Mouse (Mus musculus) regulatory T cell (primary cell): ENCODE results near the gene Hps5.
"Not testable (repeated sequence)": the region's sequence is repeated elsewhere in the genome, so short reads cannot be mapped to it uniquely, and the experiment has no call there.

Experiments
- in situ Hi-C: fragments of 300-600 bp; cut with MboI, MseI; formaldehyde crosslinking; loops from one replicate; pipeline ENCODE4 v1.15.1; 2025; ENCODE audit warnings: high pct_unique_total_duplicates

The Hps5 gene

DNA sequence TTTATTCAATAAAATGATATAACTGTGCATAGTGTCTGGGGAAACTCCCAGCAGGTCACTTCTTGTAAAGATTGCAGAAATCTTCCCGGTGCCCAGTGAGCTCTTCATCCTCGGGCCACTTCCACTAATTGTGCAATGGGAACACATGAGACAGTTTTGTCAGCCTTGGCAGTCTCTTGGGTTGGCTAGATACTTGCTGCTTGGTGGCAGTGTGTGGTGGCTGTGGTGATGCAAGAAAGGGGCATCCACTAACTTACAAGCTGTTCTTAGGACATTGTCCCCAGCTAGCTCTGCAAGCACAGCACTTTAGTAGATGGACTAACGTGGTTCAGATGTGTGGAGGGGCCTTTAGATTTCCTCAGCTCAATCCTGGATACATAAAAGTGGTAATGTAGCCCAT, 50.0 kb downstream of the Hps5 start:
- in situ Hi-C loops = no loop called here

DNA sequence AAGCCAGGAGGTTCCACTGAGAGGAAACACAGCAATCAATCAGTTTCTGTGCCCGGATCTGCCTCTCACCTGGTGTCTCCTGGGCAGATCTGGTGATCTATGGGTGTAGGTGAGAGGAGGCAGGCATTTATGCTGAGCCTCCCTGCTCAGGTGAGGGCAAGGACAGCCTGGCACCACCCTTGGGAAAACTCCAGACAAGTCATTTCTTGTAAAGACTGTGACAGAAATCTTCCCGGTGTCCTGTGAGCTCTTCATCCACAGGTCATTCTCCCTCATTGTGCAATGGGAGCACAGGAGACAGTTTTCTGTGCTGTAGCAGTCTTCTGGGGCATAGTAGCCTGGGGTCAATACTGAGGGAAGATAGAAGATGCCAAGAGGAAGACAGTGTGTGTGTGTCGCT, 53.0 kb downstream of the Hps5 start, which contains the start of gene Saa1:
TSS of gene Saa1 (minus strand) at position 101 of the 400 bp plus-strand sequence.
- in situ Hi-C loops = not testable (repeated sequence)

DNA sequence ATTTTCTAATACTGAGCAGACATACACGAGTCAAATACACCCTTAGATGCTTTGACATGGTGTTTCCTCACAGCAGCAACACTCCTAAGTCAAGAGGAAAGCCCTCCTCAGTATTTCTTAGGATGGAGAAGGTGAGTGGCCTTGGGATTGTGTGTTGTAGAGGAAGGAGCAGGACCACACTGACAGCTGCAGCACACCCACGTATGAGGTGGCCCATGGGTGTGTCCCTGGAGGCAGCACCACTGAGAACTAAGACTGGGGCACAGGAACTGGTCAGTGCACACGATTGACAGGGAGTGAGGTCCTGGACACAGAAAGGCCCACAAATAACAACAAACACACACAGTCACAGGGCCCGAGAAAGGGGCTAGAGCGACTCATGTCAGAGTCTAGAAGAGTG, 55.8 kb downstream of the Hps5 start:
- in situ Hi-C loops = not testable (repeated sequence)

DNA sequence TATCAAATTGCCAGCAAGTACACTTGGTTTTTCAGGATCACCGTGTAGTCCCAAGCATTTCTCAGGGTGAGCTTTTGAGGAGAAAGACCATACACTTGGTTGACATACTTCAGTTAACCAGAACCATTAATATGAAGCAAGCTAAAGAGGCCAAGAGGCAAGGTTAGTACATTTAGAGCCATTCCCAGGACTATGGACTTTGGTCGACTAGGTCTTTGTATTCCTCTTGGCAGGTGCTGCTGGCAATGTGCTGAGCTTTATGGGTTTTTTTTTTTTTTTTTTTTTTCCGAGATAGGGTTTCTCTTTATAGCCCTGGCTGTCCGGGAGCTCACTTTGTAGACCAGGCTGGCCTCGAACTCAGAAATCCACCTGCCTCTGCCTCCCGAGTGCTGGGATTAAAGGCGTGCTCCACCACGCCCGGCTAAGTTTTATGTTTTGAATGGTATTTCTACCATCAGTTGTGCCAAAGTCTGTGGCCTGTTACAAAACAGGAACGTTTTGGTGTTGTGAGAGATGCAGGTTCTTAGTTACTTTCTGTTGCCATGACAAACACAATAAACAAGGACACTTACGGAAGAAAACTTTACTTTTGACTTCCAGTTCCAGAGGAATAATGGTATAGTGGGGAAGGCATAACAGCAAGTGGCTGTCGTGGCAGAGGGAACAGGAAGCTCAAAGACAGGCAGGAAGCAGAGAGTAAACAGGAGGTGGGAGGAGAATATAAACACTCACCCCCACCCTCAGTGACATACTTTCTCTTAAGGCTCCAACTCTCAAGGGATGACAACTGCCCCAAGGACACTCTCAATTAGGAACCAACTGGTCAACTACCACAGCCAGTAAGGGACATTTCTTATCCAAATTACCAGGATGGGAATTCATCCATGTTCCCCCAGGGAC, 57.1 kb downstream of the Hps5 start:
- in situ Hi-C loops = no loop called here

DNA sequence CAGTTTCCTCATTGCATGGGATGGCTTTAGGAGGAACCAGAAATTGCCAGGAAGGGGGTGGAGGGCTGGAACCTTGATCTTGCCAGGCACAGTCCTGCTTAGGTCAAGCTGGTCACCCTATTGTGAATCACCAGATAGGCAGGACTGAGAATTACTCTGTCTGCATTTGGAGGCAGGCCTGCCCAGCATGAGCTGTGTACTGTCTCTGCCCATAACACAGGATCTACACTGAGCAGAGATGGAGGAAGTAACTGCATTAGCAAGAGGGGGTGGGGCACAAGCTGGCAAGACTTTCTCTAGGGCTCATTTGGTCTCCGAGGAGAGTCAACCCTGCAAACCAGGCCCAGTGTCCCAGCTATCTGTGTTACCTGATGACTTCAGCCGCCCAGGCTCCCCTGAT, 60.9 kb downstream of the Hps5 start:
- in situ Hi-C loops = no loop called here

DNA sequence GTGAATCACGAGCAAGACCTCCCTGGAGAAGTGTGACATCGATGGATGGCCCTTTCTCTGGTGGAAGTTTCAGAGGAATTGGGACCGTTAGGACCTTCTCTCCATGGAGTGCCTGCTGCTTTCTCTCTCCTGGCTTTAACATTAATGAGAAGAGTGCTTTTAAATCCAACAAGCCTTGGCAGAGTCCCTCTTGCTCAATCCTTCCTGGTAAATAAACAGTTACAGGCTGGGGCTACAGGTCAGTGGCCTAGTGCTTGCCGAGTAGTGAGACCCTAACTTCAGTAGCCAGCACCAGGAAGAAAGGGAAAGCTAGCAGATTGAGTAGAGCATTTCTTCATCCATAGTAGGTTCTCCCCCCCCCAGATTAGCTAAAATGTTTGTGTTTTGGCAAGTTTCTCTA, 63.4 kb downstream of the Hps5 start, which contains the start of gene Saa4:
TSS of gene Saa4 (minus strand) at position 146 of the 400 bp plus-strand sequence.
- in situ Hi-C loops = no loop called here

DNA sequence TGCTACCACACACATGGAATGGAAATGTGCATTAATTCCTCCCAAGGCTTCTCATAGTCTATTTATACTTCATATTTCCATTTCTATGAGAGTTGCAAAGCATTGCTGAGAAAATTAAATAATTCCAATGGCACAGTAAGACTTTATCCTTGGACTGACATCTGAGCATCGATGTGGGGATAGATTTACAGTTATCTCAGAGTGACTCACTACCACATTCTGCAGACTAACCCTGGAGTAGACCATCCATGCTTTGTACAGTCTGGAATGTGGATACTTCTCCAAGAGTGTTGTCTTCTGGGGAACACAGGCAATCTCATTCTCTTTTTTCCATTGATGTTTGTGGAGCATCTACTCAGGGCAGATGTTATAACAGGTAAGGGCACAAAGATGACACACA, 68.3 kb downstream of the Hps5 start:
- in situ Hi-C loops = no loop called here

DNA sequence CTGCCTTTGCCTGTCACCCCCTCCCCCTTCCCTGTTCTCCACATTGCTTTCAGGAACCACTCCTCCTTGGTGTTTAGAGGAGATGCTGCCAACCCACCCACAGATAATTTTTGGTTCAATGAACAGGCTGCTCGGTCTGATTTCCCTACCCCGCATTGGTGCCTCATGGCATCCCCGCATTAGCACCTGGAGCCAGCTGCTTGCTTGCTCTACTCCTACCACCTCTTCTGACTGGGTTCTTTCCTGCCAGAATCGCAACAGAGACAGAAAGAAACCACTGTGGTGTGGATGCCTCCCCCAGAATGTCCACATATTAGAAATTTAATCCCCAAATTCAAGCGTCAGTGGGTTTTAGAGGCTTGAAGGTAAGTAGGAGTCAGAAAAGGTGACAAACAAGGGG, 71.5 kb downstream of the Hps5 start:
- in situ Hi-C loops = no loop called here

DNA sequence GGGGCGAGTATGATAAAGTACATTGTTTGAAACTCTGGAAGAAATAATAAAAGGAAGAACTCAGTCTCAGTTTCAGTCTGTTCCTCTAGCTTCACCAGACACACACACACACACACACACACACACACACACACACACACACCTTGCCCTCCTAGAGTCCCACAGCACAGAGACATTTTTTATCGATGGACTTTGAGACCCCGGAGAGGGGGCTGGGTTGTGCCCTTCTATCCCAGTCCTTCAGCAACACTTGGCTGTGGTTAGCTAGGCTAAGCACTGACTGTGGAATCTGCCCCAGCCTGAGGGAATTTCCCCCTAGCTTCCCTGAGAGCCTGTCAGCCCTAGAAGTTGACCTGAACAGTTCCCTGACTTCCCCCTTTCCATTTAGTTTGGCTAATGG, 72.0 kb downstream of the Hps5 start:
- in situ Hi-C loops = no loop called here

DNA sequence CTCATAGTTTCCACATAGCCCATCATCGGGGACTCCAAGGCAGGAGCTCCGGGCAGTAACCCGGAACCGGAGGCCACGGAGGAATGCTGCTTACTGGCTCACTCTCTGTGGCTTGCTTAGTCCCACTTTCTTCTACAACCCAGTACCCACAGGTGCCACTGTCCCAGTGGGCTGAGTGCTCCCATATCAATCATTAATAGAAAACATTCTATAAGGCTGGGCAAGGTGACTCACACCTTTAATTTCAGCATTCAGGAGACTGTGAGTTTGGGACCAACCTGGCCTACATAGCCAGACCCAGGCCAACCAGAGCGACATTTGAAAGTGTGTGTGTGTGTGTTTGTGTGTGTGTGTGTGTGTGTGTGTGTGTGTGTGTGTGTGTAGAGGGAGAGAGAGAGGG, 72.5 kb downstream of the Hps5 start:
- in situ Hi-C loops = no loop called here

DNA sequence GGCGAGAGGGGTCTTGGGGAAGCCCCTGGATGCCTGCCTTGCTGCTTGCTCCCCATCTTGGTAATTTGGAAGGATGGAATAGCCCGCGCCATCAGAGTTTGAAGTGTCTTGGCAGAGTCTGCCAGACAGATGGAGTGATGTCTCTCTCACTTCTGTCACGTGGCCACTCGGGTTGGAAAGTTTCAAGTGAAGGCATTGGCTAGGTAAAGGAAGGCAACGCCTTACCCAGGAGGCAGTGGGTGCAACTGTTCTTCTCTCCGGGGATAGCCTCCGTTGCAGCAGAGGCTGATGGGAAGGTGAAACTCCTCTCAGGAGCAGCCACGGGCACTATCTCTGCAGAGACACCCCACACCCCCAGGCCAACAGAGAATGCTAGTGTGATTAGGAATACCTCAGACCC, 75.4 kb downstream of the Hps5 start:
- in situ Hi-C loops = no loop called here

DNA sequence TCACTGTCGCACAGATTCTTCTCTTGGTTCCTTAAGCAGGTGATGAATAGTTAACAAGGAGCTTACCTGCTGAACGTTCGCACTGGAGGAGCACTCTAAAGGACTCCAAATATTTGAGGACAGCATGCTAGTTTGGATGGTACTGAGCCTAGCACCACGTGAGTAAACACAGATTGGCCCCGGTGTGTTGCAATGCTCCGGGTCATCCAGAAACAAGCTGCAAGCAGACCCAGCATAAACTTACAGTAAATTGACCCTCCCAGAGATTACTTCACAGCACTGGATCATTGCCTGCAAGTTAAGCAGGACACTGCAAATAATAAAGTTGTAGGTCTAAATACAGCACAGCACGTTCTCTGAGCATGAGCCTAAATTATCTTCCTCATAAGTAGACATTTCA, 76.3 kb downstream of the Hps5 start:
- in situ Hi-C loops = no loop called here

DNA sequence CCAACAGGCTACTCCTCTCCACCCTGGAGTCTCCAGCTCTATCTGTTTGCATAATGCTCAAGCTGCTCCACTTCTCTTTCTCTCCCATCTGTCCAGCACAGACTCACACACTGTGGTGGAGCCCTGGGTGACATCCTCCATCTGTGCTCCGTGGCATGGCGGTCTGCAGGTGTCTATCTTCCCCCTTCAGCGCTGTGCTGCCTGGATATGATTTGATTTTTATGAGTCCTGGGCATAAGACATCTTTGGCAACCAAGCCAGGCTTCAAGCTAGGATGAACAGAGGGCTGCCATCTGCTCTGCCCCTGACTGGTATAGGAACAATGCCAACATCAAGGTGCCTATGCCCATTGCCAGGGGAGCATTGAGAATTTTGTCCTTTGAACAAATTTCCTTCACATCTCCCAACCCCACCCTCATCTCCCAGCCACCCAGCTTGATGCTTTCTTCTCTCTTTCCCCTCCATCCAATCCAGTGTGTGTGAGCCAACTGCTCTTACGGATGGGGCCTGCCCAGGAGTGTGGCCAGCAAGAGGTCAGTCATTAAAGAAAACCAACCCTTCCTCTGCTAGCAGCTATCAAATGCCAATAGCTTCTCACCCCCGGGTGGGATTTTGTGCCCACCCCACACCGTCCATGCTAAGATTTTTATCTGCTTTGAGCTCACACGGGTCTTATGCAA, 77.1 kb downstream of the Hps5 start:
- in situ Hi-C loops = no loop called here

DNA sequence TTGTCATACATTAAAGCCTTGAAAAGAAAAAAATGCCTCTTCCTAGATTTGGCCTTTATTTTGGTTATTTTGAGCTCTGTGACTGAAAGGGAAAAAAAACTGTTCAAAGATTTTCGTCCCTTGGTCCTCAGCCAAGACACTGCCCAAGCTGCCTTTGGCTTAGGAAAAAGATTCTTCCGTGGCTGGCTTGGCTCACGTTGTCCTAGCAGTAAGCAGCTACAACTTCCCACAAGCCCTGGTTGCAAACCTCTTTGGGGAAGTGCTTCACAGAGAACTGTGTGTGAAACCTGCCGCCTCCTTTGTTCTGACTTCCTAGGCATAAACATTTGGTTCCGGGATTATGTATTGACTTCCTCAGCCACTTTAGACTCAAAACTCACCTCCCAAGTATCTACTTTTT, 79.0 kb downstream of the Hps5 start:
- in situ Hi-C loops = no loop called here

DNA sequence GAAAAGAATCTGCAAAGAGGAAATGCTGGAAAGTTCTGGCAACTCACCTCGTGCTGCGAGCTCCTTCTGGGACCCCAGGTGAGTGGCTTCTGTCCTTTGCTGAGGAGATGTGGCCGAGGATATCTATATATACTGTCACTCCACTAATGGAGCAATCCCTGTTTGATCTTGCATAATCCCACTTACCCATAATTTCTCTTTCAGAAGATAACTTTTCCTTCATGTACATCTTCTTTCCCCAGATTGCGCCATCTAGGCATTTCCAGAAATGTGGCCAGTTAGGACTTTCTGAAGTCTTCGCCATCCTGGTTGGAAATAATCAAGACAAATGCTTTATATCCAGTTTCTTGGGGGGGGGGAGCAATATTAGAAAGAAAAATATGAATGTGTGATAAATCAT, 80.3 kb downstream of the Hps5 start, which contains the start of gene Saa3:
TSS of gene Saa3 (minus strand) at position 101 of the 400 bp plus-strand sequence.
- in situ Hi-C loops = no loop called here

DNA sequence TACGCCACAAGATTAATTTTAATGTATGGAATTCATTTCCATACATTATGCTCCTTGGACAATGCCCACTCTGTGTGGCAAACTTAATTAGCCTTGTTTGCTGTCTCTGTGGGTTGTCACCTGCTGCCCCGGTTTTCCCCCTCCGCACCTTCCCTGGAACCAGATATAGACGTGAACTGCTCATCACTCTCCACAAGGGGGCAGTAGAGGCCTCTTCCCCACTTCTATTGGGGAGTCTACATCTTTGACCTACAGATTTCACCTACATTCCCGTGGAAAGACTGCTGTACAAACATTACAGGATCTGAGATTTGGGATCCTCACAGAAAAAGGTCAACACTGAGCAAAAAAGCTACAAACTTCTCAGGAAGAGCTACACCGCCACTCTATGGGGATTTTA, 81.3 kb downstream of the Hps5 start:
- in situ Hi-C loops = no loop called here

DNA sequence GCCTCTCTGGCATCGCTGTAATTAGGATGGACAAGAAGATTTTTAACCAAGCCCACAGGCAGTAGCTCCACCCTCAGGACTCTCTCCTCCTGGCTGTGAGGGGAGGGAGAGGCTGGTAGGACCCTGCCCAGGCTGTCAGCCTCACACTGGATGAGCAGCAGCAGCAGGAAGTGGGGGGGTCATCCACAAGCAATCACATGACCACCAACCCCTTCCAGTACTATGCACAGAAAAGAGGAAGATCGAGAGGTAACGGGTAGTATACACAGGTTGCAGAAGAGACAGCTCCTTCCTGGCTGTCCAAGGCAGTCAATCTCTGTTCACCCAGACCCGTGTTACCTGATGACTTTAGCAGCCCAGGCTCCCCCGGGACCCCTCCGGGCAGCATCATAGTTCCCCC, 83.6 kb downstream of the Hps5 start:
- in situ Hi-C loops = no loop called here
